Mouse (Mus musculus): ENCODE results near the gene Sccpdh.

DNA sequence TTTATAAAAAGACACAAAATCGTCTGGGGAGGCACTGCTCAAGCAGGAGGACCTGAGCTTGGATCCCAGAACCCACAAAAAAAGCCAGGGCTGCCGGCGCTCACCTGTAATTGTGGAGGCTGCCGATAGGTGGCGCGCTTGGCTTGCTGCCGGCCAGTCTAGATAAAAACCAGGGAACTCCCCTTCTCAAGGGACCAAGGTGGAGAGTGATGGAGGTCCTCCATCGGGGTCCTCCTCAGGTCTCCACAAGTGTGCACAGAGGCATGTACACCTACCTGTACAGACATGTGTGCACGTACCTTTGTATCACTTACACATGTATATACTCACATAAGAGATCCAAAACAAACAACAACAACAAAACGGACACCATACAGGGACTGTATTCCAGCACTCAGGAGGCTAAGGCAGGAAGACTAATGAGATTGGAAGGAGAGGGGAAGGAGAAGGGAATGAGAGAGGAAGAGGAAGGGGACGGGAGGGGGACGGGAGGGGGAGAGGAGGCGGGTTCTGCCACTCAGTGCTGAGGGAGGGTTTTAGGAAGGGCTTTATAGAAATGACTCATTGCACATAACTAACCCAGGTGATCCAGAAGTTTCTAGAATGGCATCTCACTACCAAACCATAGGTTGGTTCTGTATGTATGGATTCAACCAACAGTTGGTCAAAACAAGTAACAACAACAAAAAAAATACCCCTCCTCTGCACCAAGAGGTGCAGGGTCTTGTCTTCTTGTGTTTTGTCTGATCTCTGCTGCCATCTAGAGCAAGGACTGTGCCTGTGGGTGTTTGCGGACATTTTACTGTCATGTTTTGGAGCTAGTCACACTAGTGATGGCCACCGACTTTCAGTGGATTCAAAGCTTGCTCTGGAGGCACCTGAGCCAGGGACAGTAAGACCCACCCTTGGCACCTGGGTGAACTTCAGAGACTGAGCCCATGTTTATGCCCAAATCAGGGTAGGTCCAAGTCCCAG lies 66.8 kb downstream of the Sccpdh start:
- peak; percentile 83 for TF ChIP-seq CTCF (IDR thresholded peaks at IDR 0.05; ENCODE audit: low read depth, low read length)
- TF ChIP-seq POLR2A (IDR thresholded peaks at IDR 0.05; ENCODE audit: extremely low read depth, insufficient read depth, low read length): no peak
